Mouse (Mus musculus): ENCODE measurements around the gene BC030867. TPM values are rescaled to one million over a fixed set of nuclear protein-coding genes. Genes with fewer than 3 reads are reported as not detected.

Gene BC030867
- polyA plus RNA-seq (2012; rRNA removed): 2.4 and 5.2 TPM in 2 replicates

DNA sequence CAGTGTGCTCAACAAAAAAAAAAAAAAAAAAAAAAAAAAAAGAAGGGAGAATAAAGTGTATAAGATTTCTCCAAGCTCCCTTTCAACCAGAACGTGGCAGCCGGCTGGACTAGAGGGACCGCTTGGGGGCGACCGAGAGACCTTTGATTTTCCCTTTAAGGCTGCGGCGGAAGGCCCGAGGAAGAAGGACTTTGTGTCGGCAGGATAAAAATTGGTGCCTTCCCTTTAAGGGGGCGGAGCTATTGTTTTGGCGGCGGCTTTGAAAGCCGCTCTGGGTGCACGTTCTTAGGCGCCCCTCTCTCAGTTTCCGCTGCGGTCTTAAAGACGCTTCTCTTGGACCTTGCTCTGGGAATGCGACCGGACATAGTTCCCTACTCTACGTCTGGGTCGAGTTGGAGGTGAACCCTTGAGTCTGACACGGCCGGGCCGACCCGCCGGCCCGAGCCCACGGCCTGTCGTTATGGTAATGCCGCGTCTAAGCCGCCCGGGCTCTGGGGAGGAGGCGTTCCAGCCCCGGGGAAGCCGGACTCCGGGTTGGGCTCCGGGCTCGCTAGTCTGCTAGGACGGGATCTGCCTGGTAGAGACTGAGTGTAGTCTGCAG lies at the start of gene BC030867:
BC030867 (plus strand) TSS at position 253 of the 601 bp plus-strand sequence.
- no peak within 1 kb of the TSS for H3K27ac ChIP-seq (ENCODE audit: insufficient read depth, low read depth, low read length)
- WGBS: 1% methylated on average over 41 of the region's 41 CpGs
- peak within 1 kb of the TSS; percentile 69 for H3K4me3 ChIP-seq (ENCODE audit: low read depth, low read length)
- peaks cover 4% of the 10 kb centered on the region for H3K4me1 ChIP-seq (ENCODE audit: control insufficient read depth, insufficient read depth, insufficient read length, low read length)
- no peaks in the 10 kb centered on the region for H3K27me3 ChIP-seq (ENCODE audit: control insufficient read depth, insufficient read depth, low read length)
- TF ChIP-seq CTCF (IDR thresholded peaks at IDR 0.05; ENCODE audit: extremely low read depth, insufficient read length, insufficient replicate concordance, low read depth, low read length) (peak; percentile 81), POLR2A (IDR thresholded peaks at IDR 0.05; ENCODE audit: low read depth, low read length) (no peak)
- H3K36me3 ChIP-seq (ENCODE audit: control insufficient read depth, insufficient read depth, low read length): no peaks in the 10 kb centered on the region

DNA sequence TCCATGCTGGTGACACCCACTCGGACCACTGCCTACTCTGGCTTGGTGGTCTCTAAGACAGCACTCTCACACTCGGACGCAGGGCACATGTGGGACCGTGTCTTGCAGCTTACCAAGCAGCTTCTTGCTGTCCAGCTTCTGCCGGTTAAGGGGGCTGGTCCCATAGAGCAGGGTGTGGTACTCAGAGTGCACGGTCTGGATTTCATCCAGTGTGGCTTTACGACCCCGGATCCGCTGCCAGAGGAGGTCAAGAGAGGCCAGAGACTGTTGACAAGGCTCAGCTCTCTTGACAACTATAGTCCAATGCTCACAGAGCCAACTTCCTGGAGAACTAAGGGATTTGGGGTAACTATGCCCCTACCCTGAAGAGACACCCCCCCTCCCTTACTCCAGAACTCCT lies 48.8 kb upstream of the BC030867 start:
- no peaks in the 10 kb centered on the region for H3K4me1 ChIP-seq (ENCODE audit: control insufficient read depth, insufficient read depth, insufficient read length, low read length)
- WGBS: 47% methylated on average over 9 of the region's 9 CpGs
- H3K27me3 ChIP-seq (ENCODE audit: control insufficient read depth, insufficient read depth, low read length): no peaks in the 10 kb centered on the region
- no peak overlapping the region for H3K4me3 ChIP-seq (ENCODE audit: low read depth, low read length)
- H3K27ac ChIP-seq (ENCODE audit: insufficient read depth, low read depth, low read length): no peak overlapping the region
- H3K36me3 ChIP-seq (ENCODE audit: control insufficient read depth, insufficient read depth, low read length): peaks cover 33% of the 10 kb centered on the region
- TF ChIP-seq POLR2A (IDR thresholded peaks at IDR 0.05; ENCODE audit: low read depth, low read length) (no peak), CTCF (IDR thresholded peaks at IDR 0.05; ENCODE audit: extremely low read depth, insufficient read length, insufficient replicate concordance, low read depth, low read length) (no peak)

DNA sequence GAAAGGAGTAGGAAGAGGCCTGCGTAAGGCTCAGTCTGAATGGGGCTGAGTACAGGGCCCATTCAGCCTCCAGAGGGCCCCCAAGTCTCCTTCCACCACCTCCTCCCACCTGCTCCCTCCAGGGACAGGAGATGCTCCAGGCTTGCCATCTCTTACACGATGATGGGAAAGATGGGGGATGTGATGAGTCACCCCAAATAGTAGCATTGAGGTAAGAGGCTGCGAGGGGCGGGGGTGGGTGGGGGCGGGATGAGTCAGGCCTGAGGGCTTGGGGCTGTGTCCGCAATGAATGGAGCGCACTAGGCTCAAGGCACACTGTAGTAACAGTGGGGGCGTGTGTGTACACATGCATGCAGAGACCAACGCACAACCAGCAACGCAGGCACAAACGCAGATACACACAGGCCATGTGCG lies 47.3 kb upstream of the BC030867 start:
- H3K36me3 ChIP-seq (ENCODE audit: control insufficient read depth, insufficient read depth, low read length): peaks cover 24% of the 10 kb centered on the region
- WGBS: 82% methylated on average over 12 of the region's 12 CpGs
- TF ChIP-seq CTCF (IDR thresholded peaks at IDR 0.05; ENCODE audit: extremely low read depth, insufficient read length, insufficient replicate concordance, low read depth, low read length) (no peak), POLR2A (IDR thresholded peaks at IDR 0.05; ENCODE audit: low read depth, low read length) (no peak)

DNA sequence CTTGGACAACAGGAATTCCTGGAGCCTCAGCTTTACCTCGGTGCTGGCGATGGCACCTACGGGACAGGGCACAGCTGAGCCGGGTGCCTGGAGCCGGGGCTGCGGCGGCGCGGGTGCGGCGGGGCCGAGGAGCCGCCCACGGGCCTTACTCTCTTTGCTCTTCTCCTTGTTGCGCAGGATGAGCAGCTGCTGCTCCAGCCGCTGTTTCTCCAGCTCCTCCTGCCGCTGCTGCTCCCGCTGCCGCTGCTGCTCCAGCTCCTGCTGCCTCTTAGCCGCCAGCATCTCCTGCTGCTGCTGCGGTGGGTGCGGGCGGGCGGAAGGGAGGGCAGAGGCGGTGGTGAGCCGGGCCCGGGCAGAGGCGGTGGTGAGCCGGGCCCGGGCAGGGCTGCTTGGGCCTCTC lies 42.2 kb upstream of the BC030867 start:
- no peaks in the 10 kb centered on the region for H3K27me3 ChIP-seq (ENCODE audit: control insufficient read depth, insufficient read depth, low read length)
- no peak overlapping the region for H3K4me3 ChIP-seq (ENCODE audit: low read depth, low read length)
- TF ChIP-seq POLR2A (IDR thresholded peaks at IDR 0.05; ENCODE audit: low read depth, low read length): no peak
- TF ChIP-seq CTCF (IDR thresholded peaks at IDR 0.05; ENCODE audit: extremely low read depth, insufficient read length, insufficient replicate concordance, low read depth, low read length): no peak
- H3K4me1 ChIP-seq (ENCODE audit: control insufficient read depth, insufficient read depth, insufficient read length, low read length): peaks cover 15% of the 10 kb centered on the region; the same call in 1 of the 2 replicates
- 88% methylated on average over 29 of the region's 30 CpGs for WGBS
- peaks cover 16% of the 10 kb centered on the region; the same call in 1 of the 2 replicates for H3K36me3 ChIP-seq (ENCODE audit: control insufficient read depth, insufficient read depth, low read length)
- no peak overlapping the region for H3K27ac ChIP-seq (ENCODE audit: insufficient read depth, low read depth, low read length)

More for the DNA sequence above, 47.3 kb upstream of the BC030867 start:
- Histone ChIP-seq H3K27me3 (ENCODE audit: control insufficient read depth, insufficient read depth, low read length) (no peaks in the 10 kb centered on the region), H3K4me1 (ENCODE audit: control insufficient read depth, insufficient read depth, insufficient read length, low read length) (no peaks in the 10 kb centered on the region), H3K27ac (ENCODE audit: insufficient read depth, low read depth, low read length) (no peak overlapping the region), H3K4me3 (ENCODE audit: low read depth, low read length) (no peak overlapping the region)

DNA sequence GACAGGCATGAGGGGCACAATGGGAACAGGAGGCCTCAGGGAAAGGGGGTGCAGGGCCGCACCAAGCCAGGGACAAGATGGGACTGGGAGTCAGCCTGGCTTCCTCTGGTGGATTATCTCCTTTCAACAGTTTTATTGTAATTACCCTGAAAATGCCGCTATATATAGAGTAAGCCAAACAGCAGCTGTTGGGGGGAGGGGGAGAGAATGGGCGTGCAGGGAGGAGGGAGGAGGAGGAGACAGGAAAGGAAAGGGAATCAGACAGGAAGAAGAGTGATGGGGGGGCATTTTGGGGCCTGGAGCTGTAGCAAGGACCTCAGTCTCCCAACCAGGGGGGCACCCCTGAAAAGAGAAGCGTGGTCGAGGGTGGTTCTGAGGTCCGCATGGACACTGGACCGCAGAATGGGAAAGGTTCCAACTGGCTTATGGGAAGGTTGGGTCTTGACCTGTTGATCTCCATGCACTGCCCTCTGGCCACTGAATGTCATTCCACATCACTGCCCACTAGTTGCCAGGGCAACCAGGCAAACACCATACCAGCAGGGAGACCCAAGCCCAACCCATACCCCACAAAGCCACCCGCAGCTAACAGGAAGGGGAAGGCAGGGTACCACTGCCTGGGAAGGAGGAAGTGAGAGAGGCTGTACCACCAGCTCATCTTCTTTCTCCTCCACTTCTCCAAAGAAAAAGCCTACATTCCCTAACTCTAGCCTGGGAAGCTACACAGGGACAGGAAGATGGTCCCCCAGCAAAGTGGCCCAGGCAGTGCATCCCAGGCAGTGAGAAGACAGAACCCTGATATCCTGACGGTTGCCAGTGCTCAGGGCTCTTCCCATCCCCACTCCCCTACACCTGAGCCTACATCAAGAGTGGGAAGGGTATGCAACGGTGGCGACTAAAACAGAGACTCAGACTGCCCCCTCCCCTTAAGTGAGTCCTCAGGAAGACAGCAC lies 40.6 kb upstream of the BC030867 start:
- TF ChIP-seq POLR2A (IDR thresholded peaks at IDR 0.05; ENCODE audit: low read depth, low read length) (no peak), CTCF (IDR thresholded peaks at IDR 0.05; ENCODE audit: extremely low read depth, insufficient read length, insufficient replicate concordance, low read depth, low read length) (no peak)
- Histone ChIP-seq H3K27me3 (ENCODE audit: control insufficient read depth, insufficient read depth, low read length) (no peaks in the 10 kb centered on the region), H3K27ac (ENCODE audit: insufficient read depth, low read depth, low read length) (no peak overlapping the region), H3K4me1 (ENCODE audit: control insufficient read depth, insufficient read depth, insufficient read length, low read length) (peaks cover 15% of the 10 kb centered on the region; the same call in 1 of the 2 replicates), H3K4me3 (ENCODE audit: low read depth, low read length) (no peak overlapping the region), H3K36me3 (ENCODE audit: control insufficient read depth, insufficient read depth, low read length) (peaks cover 11% of the 10 kb centered on the region; the same call in 1 of the 2 replicates)
- WGBS: 70% methylated on average over 11 of the region's 11 CpGs

DNA sequence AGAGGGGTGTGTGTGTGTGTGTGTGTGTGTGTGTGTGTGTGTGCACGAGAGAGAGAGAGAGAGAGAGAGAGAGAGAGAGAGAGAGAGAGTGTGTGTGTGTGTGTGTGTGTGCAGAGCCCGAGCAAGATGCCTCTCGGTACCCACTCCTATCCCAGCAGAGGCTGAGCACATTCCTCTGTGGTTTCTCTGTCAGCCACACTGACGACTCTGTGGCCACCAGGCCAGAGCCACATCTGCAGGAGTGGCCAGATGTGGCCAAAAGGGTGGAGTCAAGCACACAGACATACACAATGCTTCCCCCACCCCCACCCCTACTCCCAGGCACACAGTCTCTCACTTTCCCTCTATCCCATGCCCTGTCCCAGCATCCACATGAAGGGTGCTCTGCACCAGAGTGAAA lies 39.8 kb upstream of the BC030867 start:
- Histone ChIP-seq H3K27ac (ENCODE audit: insufficient read depth, low read depth, low read length) (no peak overlapping the region), H3K36me3 (ENCODE audit: control insufficient read depth, insufficient read depth, low read length) (peaks cover 11% of the 10 kb centered on the region; the same call in 1 of the 2 replicates), H3K4me3 (ENCODE audit: low read depth, low read length) (no peak overlapping the region), H3K27me3 (ENCODE audit: control insufficient read depth, insufficient read depth, low read length) (no peaks in the 10 kb centered on the region), H3K4me1 (ENCODE audit: control insufficient read depth, insufficient read depth, insufficient read length, low read length) (peaks cover 15% of the 10 kb centered on the region; the same call in 1 of the 2 replicates)
- 68% methylated on average over 3 of the region's 4 CpGs for WGBS
- TF ChIP-seq POLR2A (IDR thresholded peaks at IDR 0.05; ENCODE audit: low read depth, low read length): no peak
- TF ChIP-seq CTCF (IDR thresholded peaks at IDR 0.05; ENCODE audit: extremely low read depth, insufficient read length, insufficient replicate concordance, low read depth, low read length): no peak

DNA sequence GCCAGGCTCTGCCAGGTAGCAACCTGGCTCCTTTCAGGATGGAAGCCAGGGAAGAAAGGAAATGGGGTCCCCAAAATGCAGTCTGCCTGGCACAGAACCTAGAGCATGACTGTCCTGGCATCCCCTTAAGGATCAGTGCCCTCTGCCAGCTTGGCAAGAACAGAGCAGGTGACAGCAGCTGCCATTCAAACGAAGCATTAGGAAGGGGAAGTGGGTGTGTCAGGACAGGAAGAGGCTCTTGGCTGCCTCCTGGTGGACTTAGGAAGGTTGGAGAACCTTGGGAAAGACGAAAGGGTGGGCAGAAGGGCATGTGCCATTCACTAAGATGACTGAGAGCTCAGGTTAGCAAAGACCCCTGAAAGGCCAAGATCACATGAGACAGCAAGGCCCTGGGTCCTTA lies 38.9 kb upstream of the BC030867 start:
- H3K4me1 ChIP-seq (ENCODE audit: control insufficient read depth, insufficient read depth, insufficient read length, low read length): peaks cover 20% of the 10 kb centered on the region
- WGBS: 2% methylated on average over 2 of the region's 2 CpGs
- TF ChIP-seq CTCF (IDR thresholded peaks at IDR 0.05; ENCODE audit: extremely low read depth, insufficient read length, insufficient replicate concordance, low read depth, low read length): peak; percentile 75; the same call in 1 of the 2 replicates
- no peak for TF ChIP-seq POLR2A (IDR thresholded peaks at IDR 0.05; ENCODE audit: low read depth, low read length)

More for the DNA sequence above, 38.9 kb upstream of the BC030867 start:
- Histone ChIP-seq H3K36me3 (ENCODE audit: control insufficient read depth, insufficient read depth, low read length) (peaks cover 8% of the 10 kb centered on the region; the same call in 1 of the 2 replicates), H3K27me3 (ENCODE audit: control insufficient read depth, insufficient read depth, low read length) (no peaks in the 10 kb centered on the region), H3K27ac (ENCODE audit: insufficient read depth, low read depth, low read length) (no peak overlapping the region), H3K4me3 (ENCODE audit: low read depth, low read length) (no peak overlapping the region)
